Mouse (Mus musculus) hindlimb bud, embryonic 11.5 days (tissue): ENCODE results near the gene Hjurp.
"Not testable (repeated sequence)": the region's sequence is repeated elsewhere in the genome, so short reads cannot be mapped to it uniquely, and the experiment has no call there.

Experiments used
- DNase-seq: peaks from one replicate; pipeline ENCODE4 v3.0.0-alpha.2; 2012; ENCODE audit warnings: low read depth, low spot score; ENCODE audit errors: extremely low spot score

Gene Hjurp

DNA sequence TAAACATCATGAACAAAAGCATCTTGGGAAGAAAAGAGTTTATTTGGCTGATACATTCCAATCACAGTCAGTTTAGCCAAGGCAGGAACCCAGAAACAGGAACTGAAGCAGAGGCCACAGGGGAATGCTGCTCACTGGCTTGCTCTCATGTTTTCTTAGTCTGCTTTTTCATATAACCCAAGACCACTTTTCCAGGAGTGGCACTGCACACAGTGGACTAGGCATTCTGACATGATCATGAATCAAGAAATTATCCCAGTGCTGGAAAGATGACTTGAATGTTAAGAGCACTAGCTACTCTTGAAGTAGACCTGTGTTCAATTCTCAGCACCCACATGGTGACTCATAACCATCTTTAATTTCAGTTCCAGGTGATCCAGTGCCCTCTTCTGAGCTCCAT is 51.7 kb downstream of the Hjurp start:
- no peak for DNase-seq

- not testable (repeated sequence) for DNase-seq
Measured at GRCm38 (mm10) chr1:88225301-88225700, 52.1 kb downstream of the Hjurp start.

- no peak for DNase-seq
Measured at GRCm38 (mm10) chr1:88224029-88224776, 53.2 kb downstream of the Hjurp start.

DNA sequence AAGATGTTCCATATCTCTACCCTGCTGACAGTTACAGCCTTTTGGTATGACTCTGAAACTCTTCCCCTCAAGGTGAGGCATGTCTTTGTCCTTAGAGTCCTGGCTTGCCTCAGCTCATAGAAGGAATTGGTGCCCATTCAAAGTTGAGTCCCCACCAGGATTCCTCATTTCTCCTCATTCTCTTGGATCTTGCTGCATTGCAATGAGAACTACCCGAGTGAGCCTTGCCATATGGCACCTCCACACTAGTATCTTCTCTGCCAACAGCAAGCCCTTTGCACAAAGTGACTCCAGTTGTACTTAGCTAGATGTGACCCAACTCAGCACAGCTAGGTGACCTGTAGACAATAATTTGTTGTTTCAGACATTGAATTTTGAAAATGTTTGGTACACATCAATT is 53.8 kb downstream of the Hjurp start:
- no peak for DNase-seq

DNA sequence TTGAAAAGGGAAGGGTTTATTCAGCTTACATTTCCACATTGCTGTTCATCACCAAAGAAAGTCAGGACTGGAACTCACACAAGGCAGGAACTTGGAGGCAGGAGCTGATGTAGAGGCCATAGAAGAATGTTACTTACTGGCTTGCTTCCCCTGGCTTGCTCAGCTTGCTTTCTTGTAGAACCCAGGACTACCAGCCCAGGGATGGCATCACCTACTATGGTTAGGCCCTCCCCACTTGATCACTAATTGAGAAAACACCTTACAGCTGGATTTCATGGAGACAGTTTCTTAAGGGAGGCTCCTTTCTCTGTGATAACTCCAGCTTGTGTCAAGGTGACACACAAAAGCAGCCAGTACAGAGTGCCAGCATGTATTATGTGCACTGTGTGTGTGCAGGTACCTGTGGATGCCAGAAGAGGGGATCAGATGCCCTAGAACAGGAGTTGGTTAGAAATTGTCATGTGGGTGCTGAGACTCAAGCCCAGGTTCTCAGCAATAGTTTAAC is 54.4 kb downstream of the Hjurp start:
- not testable (repeated sequence) for DNase-seq

DNA sequence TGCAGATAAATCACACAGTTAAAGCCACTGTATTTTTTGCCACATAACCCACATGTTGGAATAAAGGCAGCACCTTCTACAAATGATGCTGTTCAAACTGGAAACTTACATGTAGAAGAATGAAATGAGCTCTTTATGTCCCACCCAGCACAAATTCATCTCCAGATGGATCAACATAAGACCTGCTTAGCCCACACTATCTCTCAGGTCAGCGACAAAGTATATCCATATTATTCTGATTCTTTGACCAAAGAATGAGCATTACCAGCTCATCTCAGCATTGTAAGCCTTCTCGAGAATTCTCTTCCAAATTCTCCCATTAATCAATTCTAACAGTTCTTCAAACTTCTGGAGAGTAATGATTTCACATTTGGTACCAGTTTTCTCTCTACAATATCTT is 55.2 kb downstream of the Hjurp start:
- DNase-seq: no peak

- no peak for DNase-seq
Measured at GRCm38 (mm10) chr1:88220336-88220735, 57.1 kb downstream of the Hjurp start.

- DNase-seq: no peak
Measured at GRCm38 (mm10) chr1:88219054-88219453, 58.4 kb downstream of the Hjurp start.

DNA sequence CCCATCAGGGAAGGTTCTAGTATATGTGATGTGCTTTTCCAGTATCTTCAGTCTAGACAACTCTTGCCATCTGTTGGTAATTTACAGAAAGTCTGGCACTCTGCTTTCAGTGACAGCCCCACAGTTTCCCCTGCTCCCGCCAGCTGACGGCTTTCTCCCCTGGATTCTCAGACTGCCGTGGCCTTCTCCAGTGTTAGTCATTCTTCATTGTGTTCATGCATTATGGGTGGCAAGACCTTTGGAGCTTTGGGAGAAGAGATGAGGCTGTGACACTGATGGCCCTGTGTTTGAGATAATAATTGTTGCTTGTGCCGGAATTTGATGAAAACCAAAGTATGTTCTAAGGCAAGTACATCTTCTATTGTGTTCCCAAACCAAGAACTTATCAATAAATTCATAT is 58.8 kb downstream of the Hjurp start:
- no peak for DNase-seq

GRCm38 (mm10) chr1:88218051-88218450 is 59.4 kb downstream of the Hjurp start:
- no peak for DNase-seq

GRCm38 (mm10) chr1:88217576-88217975 is 59.9 kb downstream of the Hjurp start:
- DNase-seq: no peak

DNA sequence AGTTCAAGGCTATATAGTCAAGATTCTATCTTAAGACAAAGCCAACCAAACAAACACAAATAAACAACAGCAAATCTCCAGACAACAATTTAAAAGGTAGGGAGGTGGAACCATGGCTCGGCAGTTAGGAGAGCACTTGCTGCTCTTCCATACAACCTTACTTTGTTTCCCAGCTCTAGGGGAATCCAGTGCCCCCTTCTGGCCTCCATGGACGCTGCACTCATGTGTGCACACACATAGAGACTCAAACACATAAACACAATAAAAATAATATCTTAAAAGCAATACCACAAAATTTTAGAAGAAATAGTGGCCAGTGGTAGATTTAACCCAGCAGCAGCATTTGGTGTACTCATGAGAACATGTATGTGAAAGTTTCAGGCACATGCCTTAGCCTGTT is 60.3 kb downstream of the Hjurp start:
- DNase-seq: no peak

- no peak for DNase-seq
Measured at GRCm38 (mm10) chr1:88216551-88216950, 60.9 kb downstream of the Hjurp start.

GRCm38 (mm10) chr1:88215466-88216380 is 61.7 kb downstream of the Hjurp start:
- no peak for DNase-seq

GRCm38 (mm10) chr1:88214462-88214952 is 62.9 kb downstream of the Hjurp start:
- DNase-seq: no peak

DNA sequence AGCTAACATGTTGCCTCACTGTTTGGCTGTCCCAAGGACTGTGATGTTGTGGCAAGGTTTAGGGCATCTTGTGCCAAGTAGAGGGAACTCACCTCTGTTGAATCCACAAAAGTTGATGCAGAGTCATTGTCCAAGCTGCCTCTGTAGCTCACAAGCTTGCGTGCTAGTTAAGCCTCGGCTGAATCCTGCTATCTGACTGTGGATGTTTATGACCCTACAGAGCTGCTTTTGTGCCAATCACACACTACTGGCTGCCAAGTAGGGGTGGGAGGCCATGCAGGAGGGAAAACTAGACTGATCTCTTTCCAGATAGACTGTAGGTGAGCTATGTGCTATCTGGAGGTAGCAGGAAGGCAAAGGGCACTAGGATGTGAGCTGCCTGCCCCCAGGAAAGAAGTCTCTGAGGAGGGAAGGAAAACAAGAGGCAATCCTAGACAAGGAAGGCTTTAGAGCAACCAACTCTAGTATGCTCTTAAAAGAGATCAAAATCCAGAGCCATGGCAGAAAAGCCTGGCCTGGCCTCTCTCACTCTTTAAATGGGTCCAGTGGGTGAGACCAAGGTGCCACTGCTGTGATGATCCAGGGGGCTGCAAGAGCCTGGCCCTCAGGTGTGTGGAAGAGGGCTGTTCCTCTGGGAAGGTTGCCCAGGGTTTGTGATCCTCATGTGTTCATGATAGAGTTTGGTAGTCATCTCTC is 63.5 kb downstream of the Hjurp start:
- no peak for DNase-seq

DNA sequence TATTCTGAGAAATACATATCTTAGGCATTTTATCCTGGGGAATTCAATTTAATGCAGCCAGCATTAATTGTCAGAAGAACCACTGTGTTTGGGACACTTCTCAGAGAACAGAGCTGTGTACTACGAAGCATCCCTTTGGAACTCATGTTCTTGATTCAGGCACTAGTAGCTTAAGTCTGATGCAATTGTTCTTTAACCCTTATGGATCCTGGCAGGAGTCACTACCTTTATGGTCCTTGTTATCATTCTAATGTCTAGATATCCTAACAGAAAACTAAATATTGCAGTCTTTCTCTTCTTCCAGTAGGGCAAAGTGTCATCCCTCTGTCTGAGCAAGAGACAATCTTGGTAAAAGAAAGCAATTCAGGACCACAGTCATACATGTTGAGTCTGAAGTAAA is 64.4 kb downstream of the Hjurp start:
- DNase-seq: no peak
